Mouse (Mus musculus): ENCODE measurements at regions not wholly inside any gene's neighbourhood (a gene's known extent, or its start where the extent isn't known, plus 50 kb on each side); places are given as distances from the start of the nearest gene placed in this dataset.

DNA sequence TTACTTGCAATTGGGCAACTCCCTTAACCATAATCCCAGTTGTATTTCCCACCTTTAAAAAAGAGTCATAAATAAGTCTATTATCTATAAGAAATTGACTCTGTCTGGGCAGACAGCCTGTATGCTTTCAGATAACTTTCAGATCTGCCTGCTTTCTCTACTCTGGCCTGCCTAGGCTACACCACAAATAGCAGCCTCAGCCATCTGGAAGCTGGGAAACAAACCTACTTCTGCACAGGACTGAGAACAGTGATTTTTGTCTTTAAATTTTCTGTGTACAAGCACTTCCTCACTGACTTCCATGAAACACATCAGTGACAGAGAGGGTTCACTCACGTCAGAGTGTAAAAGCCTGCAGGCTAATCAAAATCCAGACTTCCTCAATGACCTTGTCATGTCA lies 482.8 kb upstream of the Adgrl4 start:
- no peak overlapping the region for H3K4me3 ChIP-seq (ENCODE audit: low read depth, low read length)
- DNase-seq (ENCODE audit: low spot score, missing footprints), result no peak
- no peak for ATAC-seq (ENCODE audit: low FRiP score)
- H3K9me3 ChIP-seq (ENCODE audit: control insufficient read depth, low read length), result no peaks in the 10 kb centered on the region
- H3K27me3 ChIP-seq (ENCODE audit: control insufficient read depth, insufficient read depth, low read length), result no peaks in the 10 kb centered on the region
- 83% methylated on average over 1 of the region's 1 CpGs for WGBS
- no peak overlapping the region for H3K27ac ChIP-seq (ENCODE audit: low read depth, low read length)
- no peak overlapping the region for H3K9ac ChIP-seq (ENCODE audit: low read length)
- no peak overlapping the region for H3K4me2 ChIP-seq
- no peaks in the 10 kb centered on the region for H3K36me3 ChIP-seq (ENCODE audit: control insufficient read depth, insufficient read depth, low read length)
- no peaks in the 10 kb centered on the region for H3K4me1 ChIP-seq (ENCODE audit: control insufficient read depth, insufficient read depth, low read length)

DNA sequence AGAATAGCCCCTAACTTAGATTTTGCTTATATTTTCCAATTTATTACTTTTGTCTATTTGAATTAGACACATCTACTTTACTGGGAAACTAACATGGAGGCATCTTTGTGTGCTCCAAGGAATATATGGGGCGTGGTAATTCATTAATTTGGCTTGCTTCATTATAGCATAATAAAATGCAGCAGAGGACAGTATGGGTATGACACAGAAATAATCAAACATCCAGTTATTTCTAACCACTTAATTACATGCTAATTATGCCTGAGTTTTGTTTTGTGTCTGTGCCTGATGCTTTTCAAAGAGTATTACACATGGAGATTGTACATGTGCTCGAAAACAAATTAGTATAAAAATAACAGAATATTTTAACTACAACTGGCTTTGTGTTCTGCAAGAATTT lies 438.0 kb upstream of the Adgrl4 start:
- no peak overlapping the region for H3K4me3 ChIP-seq (ENCODE audit: low read depth, low read length)
- no peak overlapping the region for H3K27ac ChIP-seq (ENCODE audit: low read depth, low read length)
- H3K4me1 ChIP-seq (ENCODE audit: control insufficient read depth, insufficient read depth, low read length), result no peaks in the 10 kb centered on the region
- no peaks in the 10 kb centered on the region for H3K36me3 ChIP-seq (ENCODE audit: control insufficient read depth, insufficient read depth, low read length)
- 85% methylated on average over 2 of the region's 2 CpGs for WGBS
- no peak overlapping the region for H3K9ac ChIP-seq (ENCODE audit: low read length)
- ATAC-seq (ENCODE audit: low FRiP score) (no peak), DNase-seq (ENCODE audit: low spot score, missing footprints) (no peak)
- no peaks in the 10 kb centered on the region for H3K9me3 ChIP-seq (ENCODE audit: control insufficient read depth, low read length)
- H3K4me2 ChIP-seq, result no peak overlapping the region
- no peaks in the 10 kb centered on the region for H3K27me3 ChIP-seq (ENCODE audit: control insufficient read depth, insufficient read depth, low read length)

DNA sequence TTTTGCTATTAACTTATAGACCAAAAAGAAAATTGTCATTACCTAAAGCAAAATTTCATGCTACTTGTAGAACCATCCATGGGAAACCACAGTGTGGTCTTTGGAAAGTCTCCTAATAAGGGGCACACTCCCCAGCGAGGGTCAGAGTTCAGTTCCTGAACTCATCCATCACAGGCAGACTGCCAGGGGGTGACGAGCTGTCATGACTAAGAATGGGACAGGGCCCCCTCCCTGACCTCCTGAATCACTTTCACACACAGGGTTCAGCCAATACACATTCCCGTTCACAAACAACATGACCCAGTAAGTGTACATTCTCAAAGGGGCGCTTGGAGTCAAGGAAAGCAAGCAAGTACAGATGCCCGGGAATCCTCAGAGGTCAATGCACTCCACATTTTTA lies 437.5 kb upstream of the Adgrl4 start:
- Histone ChIP-seq H3K9me3 (ENCODE audit: control insufficient read depth, low read length) (no peaks in the 10 kb centered on the region), H3K36me3 (ENCODE audit: control insufficient read depth, insufficient read depth, low read length) (no peaks in the 10 kb centered on the region), H3K27ac (ENCODE audit: low read depth, low read length) (no peak overlapping the region), H3K9ac (ENCODE audit: low read length) (no peak overlapping the region), H3K4me2 (no peak overlapping the region), H3K4me3 (ENCODE audit: low read depth, low read length) (no peak overlapping the region), H3K27me3 (ENCODE audit: control insufficient read depth, insufficient read depth, low read length) (no peaks in the 10 kb centered on the region), H3K4me1 (ENCODE audit: control insufficient read depth, insufficient read depth, low read length) (no peaks in the 10 kb centered on the region)
- ATAC-seq (ENCODE audit: low FRiP score) (0 out of 2 replicates have a peak, but pooled peaks have one; percentile 57), DNase-seq (ENCODE audit: low spot score, missing footprints) (no peak)
- WGBS, result 28% methylated on average over 5 of the region's 5 CpGs

- H3K27me3 ChIP-seq (ENCODE audit: control insufficient read depth, insufficient read depth, low read length), result no peaks in the 10 kb centered on the region
- H3K4me1 ChIP-seq (ENCODE audit: control insufficient read depth, insufficient read depth, low read length), result no peaks in the 10 kb centered on the region
- H3K27ac ChIP-seq (ENCODE audit: low read depth, low read length), result no peak overlapping the region
- peak; percentile 62; the same call in 1 of the 2 replicates for ATAC-seq (ENCODE audit: low FRiP score)
- 44% methylated on average over 6 of the region's 6 CpGs for WGBS
- peak; percentile 89 for DNase-seq (ENCODE audit: low spot score, missing footprints)
- H3K36me3 ChIP-seq (ENCODE audit: control insufficient read depth, insufficient read depth, low read length), result no peaks in the 10 kb centered on the region
- no peak overlapping the region for H3K9ac ChIP-seq (ENCODE audit: low read length)
- no peaks in the 10 kb centered on the region for H3K9me3 ChIP-seq (ENCODE audit: control insufficient read depth, low read length)
- H3K4me2 ChIP-seq, result no peak overlapping the region
- H3K4me3 ChIP-seq (ENCODE audit: low read depth, low read length), result no peak overlapping the region
Measured at GRCm38 (mm10) chr3:151001881-151002412, 435.7 kb upstream of the Adgrl4 start.

GRCm38 (mm10) chr3:151003524-151003923 lies 434.2 kb upstream of the Adgrl4 start:
- Histone ChIP-seq H3K4me1 (ENCODE audit: control insufficient read depth, insufficient read depth, low read length) (no peaks in the 10 kb centered on the region), H3K9ac (ENCODE audit: low read length) (no peak overlapping the region), H3K4me3 (ENCODE audit: low read depth, low read length) (no peak overlapping the region), H3K27me3 (ENCODE audit: control insufficient read depth, insufficient read depth, low read length) (no peaks in the 10 kb centered on the region), H3K36me3 (ENCODE audit: control insufficient read depth, insufficient read depth, low read length) (no peaks in the 10 kb centered on the region), H3K27ac (ENCODE audit: low read depth, low read length) (no peak overlapping the region), H3K9me3 (ENCODE audit: control insufficient read depth, low read length) (no peaks in the 10 kb centered on the region), H3K4me2 (no peak overlapping the region)
- ATAC-seq (ENCODE audit: low FRiP score) (no peak), DNase-seq (ENCODE audit: low spot score, missing footprints) (no peak)
- WGBS, result 89% methylated on average over 3 of the region's 3 CpGs

DNA sequence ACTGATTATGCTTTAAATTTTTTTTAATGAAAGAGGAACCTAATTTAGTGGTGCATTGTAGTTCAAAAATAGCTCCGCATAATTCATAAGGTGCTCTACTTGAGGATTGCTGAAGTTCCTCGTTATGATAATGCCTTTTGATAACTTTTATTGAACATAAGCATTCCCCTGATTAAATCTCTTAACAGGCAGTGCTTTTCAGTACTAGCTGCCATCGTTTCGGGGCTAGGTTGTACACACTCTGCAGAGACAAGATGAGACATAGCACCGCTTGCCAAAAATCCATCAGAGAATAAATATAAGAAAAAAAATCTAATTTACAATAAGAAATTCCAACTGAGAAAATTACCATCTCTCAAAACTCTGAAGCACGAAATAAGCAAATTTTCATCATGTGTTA lies 433.7 kb upstream of the Adgrl4 start:
- WGBS, result 84% methylated on average over 6 of the region's 6 CpGs
- Histone ChIP-seq H3K27ac (ENCODE audit: low read depth, low read length) (no peak overlapping the region), H3K4me3 (ENCODE audit: low read depth, low read length) (no peak overlapping the region), H3K36me3 (ENCODE audit: control insufficient read depth, insufficient read depth, low read length) (no peaks in the 10 kb centered on the region), H3K27me3 (ENCODE audit: control insufficient read depth, insufficient read depth, low read length) (no peaks in the 10 kb centered on the region), H3K4me2 (no peak overlapping the region), H3K9me3 (ENCODE audit: control insufficient read depth, low read length) (no peaks in the 10 kb centered on the region), H3K9ac (ENCODE audit: low read length) (no peak overlapping the region), H3K4me1 (ENCODE audit: control insufficient read depth, insufficient read depth, low read length) (no peaks in the 10 kb centered on the region)
- no peak for ATAC-seq (ENCODE audit: low FRiP score)
- no peak for DNase-seq (ENCODE audit: low spot score, missing footprints)

DNA sequence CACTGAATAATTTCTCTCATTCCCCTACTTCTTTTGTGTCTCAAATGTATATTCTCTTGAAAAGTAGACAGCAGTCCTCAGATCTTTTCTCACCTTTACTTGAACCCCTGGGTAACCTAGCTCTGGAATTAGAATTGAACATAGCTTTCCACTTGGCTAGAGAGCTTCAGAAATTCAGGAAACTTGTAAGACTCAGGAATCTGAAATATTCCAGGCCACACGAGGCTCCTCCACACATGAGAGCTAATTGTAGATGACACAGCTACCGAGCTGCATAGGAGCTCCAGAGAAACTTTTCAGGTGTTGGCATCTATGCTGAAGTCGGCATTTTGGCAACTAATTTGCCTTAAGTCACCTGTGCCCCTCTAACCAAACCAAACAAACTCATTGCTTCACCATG lies 417.7 kb upstream of the Adgrl4 start:
- no peaks in the 10 kb centered on the region for H3K27me3 ChIP-seq (ENCODE audit: control insufficient read depth, insufficient read depth, low read length)
- ATAC-seq (ENCODE audit: low FRiP score) (no peak), DNase-seq (ENCODE audit: low spot score, missing footprints) (no peak)
- no peaks in the 10 kb centered on the region for H3K36me3 ChIP-seq (ENCODE audit: control insufficient read depth, insufficient read depth, low read length)
- H3K9me3 ChIP-seq (ENCODE audit: control insufficient read depth, low read length), result no peaks in the 10 kb centered on the region
- H3K27ac ChIP-seq (ENCODE audit: low read depth, low read length), result no peak overlapping the region
- no peaks in the 10 kb centered on the region for H3K4me1 ChIP-seq (ENCODE audit: control insufficient read depth, insufficient read depth, low read length)
- no peak overlapping the region for H3K9ac ChIP-seq (ENCODE audit: low read length)
- 81% methylated on average over 3 of the region's 3 CpGs for whole genome bisulfite sequencing
- H3K4me3 ChIP-seq (ENCODE audit: low read depth, low read length), result no peak overlapping the region
- no peak overlapping the region for H3K4me2 ChIP-seq

DNA sequence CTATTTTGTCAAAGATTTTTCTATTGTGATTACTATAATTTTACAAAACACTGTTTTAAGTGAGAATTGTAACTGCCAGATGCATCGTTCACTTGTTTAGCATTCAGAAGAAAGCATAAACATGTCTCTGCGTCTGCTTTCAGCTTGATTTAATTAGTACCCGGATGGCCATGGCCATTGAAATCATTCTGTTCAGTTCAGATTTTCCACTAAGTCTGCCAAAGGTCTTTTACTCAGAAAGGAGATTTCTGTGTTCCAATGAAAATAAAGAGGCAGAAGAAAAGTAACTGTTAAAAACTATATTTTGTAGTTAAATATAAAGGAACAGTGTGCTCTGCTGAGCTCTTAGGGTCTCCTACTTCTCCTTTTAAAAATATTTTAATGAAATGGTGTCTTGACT lies 380.2 kb upstream of the Adgrl4 start:
- no peak overlapping the region for H3K9ac ChIP-seq (ENCODE audit: low read length)
- no peak for DNase-seq (ENCODE audit: low spot score, missing footprints)
- WGBS, result 87% methylated on average over 3 of the region's 3 CpGs

GRCm38 (mm10) chr3:151072322-151072721 lies 365.4 kb upstream of the Adgrl4 start:
- no peak overlapping the region for H3K4me2 ChIP-seq
- no peaks in the 10 kb centered on the region for H3K9me3 ChIP-seq (ENCODE audit: control insufficient read depth, low read length)
- H3K9ac ChIP-seq (ENCODE audit: low read length), result no peak overlapping the region
- no peaks in the 10 kb centered on the region for H3K27me3 ChIP-seq (ENCODE audit: control insufficient read depth, insufficient read depth, low read length)
- H3K27ac ChIP-seq (ENCODE audit: low read depth, low read length), result no peak overlapping the region
- DNase-seq (ENCODE audit: low spot score, missing footprints) (peak; percentile 86), ATAC-seq (ENCODE audit: low FRiP score) (peak; percentile 80)
- no peaks in the 10 kb centered on the region for H3K4me1 ChIP-seq (ENCODE audit: control insufficient read depth, insufficient read depth, low read length)
- no peaks in the 10 kb centered on the region for H3K36me3 ChIP-seq (ENCODE audit: control insufficient read depth, insufficient read depth, low read length)
- H3K4me3 ChIP-seq (ENCODE audit: low read depth, low read length), result no peak overlapping the region

More for the DNA sequence above, 380.2 kb upstream of the Adgrl4 start:
- Histone ChIP-seq H3K36me3 (ENCODE audit: control insufficient read depth, insufficient read depth, low read length) (no peaks in the 10 kb centered on the region), H3K27me3 (ENCODE audit: control insufficient read depth, insufficient read depth, low read length) (no peaks in the 10 kb centered on the region), H3K9me3 (ENCODE audit: control insufficient read depth, low read length) (no peaks in the 10 kb centered on the region), H3K27ac (ENCODE audit: low read depth, low read length) (no peak overlapping the region), H3K4me2 (no peak overlapping the region), H3K4me1 (ENCODE audit: control insufficient read depth, insufficient read depth, low read length) (no peaks in the 10 kb centered on the region), H3K4me3 (ENCODE audit: low read depth, low read length) (no peak overlapping the region)
- no peak for ATAC-seq (ENCODE audit: low FRiP score)

DNA sequence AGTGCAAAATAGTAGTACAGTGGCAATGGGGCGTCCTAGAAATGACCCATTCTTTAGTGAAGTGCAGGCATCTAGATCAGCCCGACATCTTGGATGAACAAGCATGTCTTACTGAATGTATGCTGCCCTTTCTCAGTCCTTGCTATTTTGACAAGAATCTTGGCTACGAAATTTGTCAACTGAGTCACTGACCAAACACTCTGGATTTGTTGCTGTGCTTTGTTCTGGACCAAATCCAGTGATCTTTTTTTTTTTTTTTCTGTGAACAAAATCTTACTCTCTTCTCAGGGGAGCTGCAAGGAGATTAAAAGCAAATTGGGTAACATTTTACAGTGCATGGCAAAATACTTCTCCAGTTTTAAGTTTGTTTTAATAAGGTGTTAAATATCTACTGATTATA lies 320.9 kb upstream of the Adgrl4 start:
- no peak overlapping the region for H3K4me2 ChIP-seq
- no peaks in the 10 kb centered on the region for H3K27me3 ChIP-seq (ENCODE audit: control insufficient read depth, insufficient read depth, low read length)
- H3K9me3 ChIP-seq (ENCODE audit: control insufficient read depth, low read length), result no peaks in the 10 kb centered on the region
- H3K27ac ChIP-seq (ENCODE audit: low read depth, low read length), result no peak overlapping the region
- 51% methylated on average over 3 of the region's 3 CpGs for WGBS
- no peak overlapping the region for H3K4me3 ChIP-seq (ENCODE audit: low read depth, low read length)
- H3K36me3 ChIP-seq (ENCODE audit: control insufficient read depth, insufficient read depth, low read length), result no peaks in the 10 kb centered on the region
- peaks cover 2% of the 10 kb centered on the region; the same call in 1 of the 2 replicates for H3K4me1 ChIP-seq (ENCODE audit: control insufficient read depth, insufficient read depth, low read length)
- no peak overlapping the region for H3K9ac ChIP-seq (ENCODE audit: low read length)
- no peak for ATAC-seq (ENCODE audit: low FRiP score)
- DNase-seq (ENCODE audit: low spot score, missing footprints), result no peak

All from midbrain, embryonic 11.5 days (tissue).